Mouse (Mus musculus): ENCODE measurements around the gene Phc2.

DNA sequence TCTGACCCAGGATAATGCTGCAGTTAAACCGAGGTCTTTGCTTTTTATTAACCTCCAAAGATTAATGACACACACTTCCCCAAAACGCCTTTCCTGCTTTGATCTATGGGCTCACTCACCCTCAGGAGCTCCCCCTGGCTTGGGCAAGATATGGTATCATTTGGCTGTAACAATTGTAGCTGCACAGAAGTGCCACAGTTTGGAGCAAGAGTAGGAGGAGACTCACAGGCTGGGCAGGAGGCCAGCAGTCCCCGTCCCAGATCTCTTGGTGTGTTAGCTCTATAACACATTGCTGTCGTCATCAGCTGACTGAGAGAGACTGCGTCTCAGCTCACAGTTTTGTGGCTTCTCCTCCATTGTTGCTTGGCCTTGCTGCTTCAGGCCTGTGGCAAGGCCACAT is 65.6 kb downstream of the Phc2 start:
- no peak for TF ChIP-seq POLR2A (IDR thresholded peaks at IDR 0.05; ENCODE audit: low read depth, low read length)
- no peak for TF ChIP-seq CTCF (IDR thresholded peaks at IDR 0.05; ENCODE audit: extremely low read depth, insufficient read length, insufficient replicate concordance, low read depth, low read length)

Measured in small intestine, adult 2 months (tissue).